Mouse (Mus musculus): ENCODE data around the gene Angptl6.

The Angptl6 gene

DNA sequence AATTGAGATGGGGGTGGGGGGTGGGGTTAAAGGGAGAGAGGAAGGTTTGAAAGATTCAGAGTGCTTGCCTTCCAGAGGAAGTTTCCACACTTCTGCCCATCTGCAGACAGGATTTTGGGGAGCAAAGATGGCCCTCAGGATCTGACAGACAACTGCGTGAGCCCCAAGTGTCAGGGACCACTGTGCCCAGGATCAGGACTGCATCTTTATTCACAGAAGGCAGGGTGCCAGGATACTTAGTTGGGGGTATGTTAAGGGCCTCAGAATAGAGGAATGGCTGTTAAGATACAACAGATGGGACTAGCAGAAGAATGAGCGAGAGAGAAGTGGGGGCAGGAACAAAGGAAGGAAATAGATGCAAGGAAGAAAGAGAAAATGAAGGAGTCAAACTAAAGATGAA, 7.0 kb upstream of the Angptl6 start:
- no peak for DNase-seq (ENCODE audit: low read depth)

DNA sequence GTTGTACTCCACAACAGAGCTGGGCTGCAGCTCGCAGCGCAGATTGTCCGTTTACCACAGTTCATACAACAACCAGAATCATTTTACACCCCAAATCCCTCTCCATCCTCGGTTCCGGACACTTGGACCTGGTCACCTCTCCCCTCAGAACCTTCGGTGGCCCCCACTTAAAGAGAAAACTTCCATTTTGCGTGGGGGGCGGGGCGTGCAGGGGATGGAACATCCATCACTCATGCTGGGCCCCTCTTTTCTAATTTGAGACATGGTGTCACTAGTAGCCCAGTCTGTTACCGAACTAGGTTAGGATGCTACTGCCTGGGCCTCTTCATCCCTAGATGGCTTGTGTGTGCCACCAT, 839 bp downstream of the Angptl6 start:
- DNase-seq (ENCODE audit: low read depth): no peak

DNA sequence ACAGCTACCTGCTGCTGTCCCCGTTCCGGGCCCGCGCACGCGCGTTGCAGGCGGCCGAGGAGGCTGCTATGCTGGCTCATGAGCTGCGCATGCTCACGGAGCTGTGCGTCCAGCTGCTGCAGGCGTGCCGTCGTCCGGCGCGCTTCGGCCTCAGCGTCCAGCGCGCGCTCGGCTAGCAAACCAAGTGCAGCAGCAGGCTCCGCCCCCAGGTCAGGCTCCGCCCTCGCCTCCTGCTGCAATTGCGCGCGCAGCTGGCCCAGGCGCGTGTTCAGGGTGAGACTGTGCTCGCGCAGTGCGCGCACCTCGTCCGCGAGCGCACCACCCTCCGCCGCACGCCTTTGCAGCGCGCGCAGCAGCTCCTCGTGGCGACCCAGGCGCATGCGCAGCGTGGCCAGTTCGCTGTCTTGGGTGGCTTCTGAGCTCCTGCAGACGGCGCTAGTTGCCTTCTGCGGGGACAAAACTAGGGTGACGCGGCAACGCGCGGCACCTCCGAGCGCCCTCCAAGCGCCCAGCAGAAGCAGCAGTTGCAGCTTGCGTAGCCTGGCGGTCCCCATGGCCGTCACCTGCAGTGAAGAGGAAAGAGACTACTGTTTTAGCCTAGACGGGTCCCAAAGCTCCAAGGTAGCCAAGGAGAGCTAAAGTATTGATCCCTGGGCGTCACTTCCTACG, 1.4 kb downstream of the Angptl6 start:
- peak; percentile 99 for DNase-seq (ENCODE audit: low read depth)

DNA sequence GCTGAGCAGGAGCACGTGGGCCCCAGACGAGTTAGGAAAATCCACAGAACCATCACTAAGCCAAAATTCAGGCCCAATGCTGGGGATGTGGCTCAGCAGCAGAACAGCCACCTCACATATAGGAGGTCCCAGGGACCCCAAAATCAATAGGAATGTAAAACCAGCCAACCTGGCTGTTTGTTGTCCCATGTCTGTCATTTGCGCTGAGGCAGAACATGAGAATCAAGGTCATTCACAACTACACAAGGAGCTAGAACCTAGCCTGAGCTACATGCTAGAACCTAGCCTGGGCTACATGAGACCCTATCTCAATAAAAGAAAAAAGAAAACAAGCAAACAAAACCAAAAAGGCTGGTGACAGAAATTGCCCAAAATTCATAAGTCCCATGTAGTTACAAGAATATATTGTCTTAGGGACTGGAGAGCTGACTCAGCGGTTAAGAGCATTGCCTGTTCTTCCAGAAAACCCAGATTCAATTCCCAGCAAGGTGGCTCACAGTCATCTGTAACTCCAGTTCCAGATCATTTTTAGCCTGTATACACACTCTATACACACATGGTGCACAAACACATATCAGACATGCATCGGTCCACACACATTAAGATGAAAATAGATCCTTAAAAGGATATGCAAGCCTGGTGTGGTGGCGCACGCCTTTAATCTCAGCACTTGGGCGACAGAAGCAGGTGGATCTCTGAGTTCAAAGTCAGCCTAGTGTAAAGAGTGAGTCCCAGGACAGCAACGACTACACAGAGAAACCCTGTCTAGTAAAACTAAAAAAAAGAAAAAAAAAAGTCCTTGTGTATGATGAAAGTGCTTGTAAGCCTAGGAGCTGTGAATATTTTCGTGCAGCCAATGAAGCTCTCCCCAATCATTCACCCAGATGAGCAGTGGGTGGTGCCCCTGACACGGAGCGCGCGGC, 2.1 kb downstream of the Angptl6 start:
- DNase-seq (ENCODE audit: low read depth): no peak

DNA sequence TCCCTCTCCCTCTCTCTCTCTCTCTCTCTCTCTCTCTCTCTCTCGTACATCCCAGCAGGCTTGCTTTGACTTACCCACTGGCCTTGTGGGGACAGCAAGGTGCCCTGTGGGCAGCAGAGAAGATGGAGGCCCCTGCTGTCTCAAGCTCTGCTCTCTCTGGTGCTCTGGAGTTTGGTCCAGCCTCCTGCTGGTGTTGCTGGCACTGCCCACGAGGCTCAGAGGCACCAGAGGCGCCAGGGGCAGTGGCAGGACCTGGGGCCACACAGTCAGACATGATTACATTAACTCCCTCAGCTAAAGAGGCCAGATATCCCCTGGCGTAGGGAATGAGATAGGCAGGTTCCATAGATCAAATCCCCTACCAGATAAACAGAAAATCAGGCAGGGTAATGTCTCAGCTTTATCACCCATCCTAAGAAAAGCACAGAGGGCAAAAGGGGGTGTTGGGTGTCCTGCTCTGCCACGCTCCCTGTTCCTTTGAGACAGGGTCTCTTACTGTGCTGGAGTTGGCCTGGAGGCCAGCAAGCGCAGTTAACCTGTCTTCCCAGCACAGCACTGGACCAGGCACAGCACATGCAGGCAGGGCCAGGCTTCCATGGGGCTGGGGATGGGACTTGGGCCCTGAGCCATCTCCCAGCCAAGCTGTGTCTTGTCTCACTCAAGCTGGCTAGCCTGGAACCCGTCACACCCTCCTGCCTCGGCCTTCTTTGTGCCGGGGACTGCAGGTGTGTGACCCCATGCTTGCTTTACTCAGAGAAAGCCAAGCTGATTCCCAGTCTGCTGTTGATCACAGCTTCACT, 3.0 kb downstream of the Angptl6 start:
- DNase-seq (ENCODE audit: low read depth): no peak

DNA sequence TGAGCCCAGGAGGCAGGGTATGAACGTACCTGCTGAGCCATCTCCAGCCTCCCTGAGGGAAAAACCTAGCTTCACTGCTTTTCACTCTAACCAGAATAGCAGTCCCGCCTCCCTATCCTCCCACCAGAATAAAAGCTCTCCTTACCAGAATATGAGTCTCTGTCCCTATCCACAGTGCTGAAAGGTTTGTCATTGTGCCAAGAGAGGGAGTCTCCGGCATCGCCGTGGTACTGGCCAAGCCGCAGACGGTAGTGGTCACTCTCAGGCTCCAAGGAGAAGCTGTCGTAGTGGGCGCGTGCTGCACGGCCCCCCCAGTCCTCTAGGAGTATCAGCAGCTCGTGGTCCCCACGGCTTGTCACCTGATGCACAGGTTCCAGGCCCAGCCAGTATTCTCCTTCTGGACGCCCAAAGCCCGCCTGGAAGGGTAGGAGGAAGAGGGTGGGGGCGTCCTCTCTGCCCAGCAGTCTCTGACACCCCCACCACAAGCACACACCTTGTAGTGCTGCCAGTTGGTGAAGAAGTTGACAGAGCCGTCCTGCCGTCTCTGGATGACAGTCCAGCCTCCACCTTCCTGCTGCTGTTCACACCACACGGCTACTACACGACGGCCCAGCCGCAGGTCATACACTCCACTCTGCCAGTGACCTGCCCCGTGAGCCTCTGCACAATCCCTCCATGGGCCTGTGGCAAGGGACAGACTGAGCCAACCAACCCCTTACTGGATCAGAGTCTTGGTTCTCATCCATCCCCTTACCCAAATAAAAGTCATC, 4.3 kb downstream of the Angptl6 start:
- no peak for DNase-seq (ENCODE audit: low read depth)

DNA sequence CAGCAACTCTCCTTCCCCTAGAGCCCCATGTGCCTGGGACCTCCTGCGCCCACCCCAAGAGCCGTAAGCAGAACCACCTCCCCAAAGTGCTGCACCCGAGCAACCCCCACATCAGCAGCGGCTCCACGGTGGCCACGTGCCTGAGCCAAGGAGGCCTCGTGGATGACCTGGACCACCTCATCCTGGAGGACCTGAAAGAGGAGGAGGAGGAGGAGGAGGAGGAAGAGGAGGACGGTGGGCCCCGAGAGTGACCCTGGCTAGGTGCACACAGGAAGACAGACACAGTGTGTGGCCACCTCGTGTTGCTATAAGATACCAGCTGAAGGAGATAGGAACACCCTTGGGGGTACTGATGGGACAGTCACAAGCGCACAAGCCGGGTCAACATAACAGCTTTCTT, 6.0 kb downstream of the Angptl6 start:
- no peak for DNase-seq (ENCODE audit: low read depth)

DNA sequence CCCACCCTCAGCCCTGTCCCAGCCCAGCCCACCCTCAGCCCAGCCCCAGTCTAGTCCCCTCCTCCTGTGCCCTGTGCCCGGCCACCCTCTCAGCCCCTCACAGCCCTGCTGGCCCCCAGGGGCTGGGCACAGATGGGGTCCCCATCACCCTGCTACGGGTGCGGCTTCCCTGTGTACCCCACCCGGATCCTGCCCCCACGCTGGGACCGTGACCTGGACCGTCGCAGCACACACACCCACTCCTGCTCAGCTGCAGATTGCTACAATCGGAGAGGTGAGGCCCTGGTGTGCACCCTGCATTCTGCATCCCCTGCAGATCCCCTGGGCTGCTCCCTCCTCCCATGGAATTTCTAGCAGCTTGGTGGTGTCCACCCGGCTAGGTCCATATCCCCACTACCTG, 6.5 kb downstream of the Angptl6 start:
- DNase-seq (ENCODE audit: low read depth): no peak

DNA sequence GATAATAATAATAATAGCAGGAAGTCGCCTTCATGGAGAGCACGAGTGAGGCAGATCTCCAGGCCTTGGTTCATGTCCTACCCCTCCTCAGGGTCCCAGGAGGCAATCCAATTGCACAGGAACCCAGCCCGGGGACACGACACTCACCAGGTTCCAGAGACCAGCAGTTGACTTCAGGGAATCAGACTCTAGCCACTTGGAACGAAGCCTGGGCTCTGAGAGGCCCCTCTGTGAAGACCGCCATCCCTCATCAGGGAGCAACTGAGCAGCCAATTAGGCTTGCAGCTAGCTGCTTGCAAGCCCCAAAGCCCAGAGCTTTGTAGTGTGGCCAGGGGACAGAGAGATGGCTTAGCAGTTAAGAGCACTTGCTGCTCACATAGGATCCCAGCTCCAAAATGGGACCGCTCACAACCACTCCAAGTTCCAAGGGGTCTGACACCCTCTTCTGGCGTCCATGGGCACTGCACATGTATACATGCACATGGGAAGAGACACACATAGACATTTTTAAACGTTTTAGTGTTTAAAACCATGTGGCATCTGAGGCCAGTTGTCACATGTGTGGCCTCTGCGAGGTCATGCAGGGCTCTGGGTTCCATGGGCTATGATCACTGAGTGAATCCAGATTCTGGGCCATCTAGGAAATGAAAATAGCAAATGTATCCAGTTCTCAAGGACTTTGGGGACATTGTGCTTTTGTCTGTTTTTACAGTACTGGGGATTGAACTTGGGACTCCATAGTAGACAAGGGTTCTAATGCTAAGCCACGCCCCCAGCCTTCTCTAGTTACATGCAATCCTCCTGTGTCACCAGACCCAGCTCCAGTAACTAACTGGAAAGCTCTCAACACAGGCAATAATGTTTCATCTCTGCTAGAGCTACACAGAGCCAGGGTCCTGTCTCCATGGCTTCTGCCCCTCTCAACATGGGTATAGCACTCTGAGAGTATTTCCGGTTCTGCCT, 9.0 kb downstream of the Angptl6 start:
- no peak for DNase-seq (ENCODE audit: low read depth)

DNA sequence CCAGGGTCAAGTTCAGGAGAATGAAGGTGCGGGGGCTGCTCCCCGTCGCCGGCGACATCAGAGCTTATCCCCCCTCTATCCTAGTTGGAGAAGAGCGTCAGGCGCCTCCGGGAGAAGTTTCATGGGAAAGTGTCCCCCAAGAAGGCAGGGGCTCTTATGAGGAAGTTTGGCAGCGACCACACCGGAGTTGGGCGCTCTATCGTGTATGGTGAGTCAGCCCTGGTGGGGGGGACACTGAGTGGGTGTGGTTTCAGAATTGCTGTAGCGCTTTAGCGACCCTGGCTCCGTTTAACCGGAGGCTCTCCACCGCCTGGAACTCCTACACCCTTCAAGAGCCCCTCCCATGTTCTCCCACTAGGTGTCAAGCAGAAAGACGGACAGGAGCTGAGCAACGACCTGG, 10.3 kb downstream of the Angptl6 start:
- DNase-seq (ENCODE audit: low read depth): no peak

DNA sequence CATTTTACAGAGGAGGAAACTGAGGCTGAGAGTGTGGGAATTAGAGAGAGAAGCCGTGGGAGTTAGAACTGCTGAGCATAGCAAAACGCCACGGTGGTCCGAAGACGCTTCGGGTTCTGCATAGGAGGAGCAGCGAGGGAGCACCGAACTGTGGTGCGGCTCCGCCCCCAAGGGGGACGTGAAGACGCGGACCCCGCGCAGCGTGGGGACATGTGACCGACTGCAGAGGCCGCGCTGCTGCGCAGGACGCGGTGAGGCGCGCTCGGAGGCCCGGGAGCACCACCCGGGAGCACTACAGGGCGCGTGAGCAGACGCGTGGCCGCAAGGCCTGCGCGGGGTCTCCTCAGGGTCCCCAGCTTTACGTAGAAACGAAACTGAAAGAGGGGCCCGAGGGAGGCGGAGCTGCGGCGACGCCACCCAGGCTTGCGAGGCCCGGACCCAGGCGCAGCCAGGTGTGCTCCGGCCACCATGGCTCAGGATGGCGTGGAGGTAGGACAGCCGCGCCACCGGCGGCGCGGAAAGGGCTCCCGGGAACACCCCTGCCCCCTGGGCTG, 11.0 kb downstream of the Angptl6 start, which contains the start of gene A230050P20Rik:
TSS of gene A230050P20Rik (plus strand) at position 195 of the 554 bp plus-strand sequence.
- DNase-seq (ENCODE audit: low read depth): no peak

DNA sequence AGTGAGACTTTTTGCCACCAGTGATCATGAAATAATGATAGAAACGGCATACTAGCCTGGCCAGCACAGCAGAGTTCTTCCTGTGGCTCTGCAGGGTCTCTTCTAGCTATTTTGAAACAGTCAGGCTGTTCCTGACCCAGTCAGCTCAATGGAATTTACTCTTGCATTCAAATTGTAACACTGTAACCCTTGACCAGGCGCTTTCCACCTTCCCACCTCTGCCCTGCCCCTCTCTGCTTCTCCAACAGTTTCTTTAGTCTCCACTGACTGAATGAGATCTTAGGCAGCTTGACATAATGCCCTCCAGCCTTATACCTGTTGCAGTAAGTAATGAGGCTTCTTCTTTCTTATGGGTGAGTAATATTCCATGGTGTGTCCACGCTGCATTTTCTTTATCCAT, 12.6 kb downstream of the Angptl6 start:
- DNase-seq (ENCODE audit: low read depth): no peak

DNA sequence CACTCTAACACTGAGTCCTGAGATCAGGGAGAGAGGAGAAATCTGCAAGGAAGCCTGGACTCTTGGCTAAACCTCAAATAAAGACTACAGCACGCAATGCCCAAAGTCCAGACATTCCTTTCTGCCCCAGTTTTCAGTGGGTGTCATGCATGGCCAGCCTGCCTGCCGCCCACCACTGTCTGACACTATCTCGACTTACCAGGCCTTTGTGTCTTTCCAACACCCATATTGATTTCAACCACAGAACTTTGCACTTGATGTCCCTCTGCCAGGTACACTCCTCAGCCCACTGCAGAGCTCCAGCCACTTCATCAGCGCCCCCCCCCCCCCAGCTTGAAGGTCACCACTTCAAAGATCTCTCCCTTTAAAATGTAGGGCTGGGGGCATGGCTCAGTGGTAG, 17.3 kb downstream of the Angptl6 start:
- no peak for DNase-seq (ENCODE audit: low read depth)

DNA sequence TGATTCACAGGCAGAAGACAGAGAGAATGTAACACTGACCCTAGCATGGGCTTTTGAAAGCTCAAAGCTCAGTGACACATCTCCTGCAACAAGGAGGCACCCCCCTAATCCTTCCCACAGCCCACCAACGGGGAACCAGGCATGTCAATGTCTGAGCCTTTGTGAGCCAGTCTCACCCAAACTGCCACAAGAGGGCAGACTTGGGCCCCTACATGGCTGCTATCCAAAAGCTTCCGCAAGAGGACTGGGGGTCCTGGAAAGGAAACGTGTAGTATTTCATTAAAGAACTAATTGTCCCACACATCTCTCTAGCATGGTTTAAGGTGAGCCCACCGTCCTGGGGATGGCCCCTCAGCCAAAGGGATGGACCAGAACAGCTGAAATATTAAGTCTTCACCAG, 17.7 kb downstream of the Angptl6 start:
- DNase-seq (ENCODE audit: low read depth): peak; percentile 45

DNA sequence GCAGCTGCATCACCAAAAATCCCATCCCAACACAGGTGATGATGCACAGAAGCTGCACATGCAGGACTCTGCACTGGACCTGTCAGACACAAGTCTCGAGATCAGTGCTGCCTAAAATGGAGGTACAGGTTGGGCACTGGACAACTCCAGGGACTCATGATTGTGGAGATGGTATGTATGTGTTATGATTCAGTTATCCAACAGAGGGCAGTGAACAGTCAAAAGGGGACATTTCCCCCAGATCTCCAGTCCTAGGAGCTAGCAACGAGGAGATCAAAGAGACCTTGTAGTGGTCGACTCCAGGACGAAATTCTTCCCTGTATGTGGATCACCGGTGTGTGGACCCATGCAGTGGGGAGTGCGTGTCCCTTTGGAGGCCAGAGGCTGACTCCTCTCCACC, 19.6 kb downstream of the Angptl6 start:
- DNase-seq (ENCODE audit: low read depth): peak; percentile 20

DNA sequence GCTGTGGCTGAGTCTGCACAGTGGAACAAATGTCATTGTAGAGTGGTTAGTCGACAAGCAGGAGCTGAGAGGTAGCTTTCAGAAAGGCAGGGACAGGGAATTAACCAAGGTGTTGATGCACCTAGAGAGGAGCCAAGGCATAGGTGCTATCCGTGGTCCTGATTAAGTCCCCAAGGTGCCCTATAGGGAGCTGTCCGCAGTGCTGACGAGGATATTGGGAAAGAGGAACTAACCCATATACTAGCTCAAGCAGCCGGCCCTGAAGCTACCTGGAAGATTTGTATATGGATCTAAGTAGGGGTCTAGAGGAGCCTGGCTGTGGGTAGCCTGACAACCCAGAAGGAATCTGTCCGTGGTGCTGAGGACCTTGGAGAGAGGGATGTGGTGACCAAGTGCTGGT, 22.4 kb downstream of the Angptl6 start:
- peak; percentile 87 for DNase-seq (ENCODE audit: low read depth)

DNA sequence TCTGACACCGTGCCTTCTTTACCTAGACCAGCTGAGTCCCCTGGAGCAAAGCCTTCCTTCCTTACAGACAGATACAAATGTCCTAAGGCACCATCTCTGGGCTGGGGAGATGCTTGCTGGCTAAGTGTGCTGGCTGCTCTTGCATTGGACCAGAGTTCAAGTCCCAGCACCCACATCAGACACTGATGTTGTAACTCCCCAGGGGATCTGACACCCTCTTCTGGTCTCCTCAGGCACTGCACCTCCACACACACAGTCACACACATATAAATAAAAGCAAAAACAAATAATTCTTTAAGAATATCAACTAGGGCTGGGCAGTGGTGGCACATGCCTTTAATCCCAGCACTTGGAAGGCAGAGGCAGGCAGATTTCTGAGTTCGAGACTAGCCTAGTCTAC, 29.3 kb downstream of the Angptl6 start:
- DNase-seq (ENCODE audit: low read depth): no peak

DNA sequence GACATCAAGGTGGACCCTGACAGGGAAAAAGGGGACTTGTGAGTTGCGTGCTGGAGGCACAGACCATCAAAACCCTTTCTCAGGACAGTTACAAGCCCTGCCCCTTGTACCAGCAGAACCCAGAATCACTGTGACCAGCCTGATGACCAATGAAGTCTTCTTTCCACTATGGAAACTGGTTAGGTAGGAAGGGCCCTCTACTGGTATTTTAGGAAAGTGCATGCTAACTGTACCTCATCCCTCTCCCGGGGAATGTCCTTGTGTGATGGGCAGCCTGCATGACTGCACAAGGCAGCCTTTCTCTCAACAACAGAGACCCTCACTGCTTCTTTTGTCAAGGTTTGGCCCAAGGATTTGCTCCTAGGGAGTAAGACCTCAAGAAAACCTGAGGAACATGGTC, 36.9 kb downstream of the Angptl6 start:
- DNase-seq (ENCODE audit: low read depth): peak; percentile 38

DNA sequence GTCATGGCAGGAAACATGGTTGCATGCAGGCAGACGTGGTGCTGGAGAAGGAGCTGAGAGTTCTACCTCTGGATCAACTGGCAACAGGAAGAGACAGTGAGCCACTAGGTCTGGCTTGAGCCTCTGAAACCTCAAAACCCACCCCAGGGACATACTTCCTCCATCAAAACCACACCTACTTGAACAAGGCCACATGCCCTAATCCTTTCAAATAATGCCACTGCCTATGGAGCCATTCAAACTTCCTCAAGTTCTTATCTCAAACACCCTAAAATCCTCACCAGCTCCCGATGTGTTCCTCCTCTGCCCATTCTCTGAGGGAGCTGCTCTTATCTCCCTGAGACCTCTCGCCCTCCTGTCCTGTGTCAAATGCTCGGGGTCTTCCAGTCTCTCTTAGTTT, 37.3 kb downstream of the Angptl6 start:
- peak; percentile 40 for DNase-seq (ENCODE audit: low read depth)

DNA sequence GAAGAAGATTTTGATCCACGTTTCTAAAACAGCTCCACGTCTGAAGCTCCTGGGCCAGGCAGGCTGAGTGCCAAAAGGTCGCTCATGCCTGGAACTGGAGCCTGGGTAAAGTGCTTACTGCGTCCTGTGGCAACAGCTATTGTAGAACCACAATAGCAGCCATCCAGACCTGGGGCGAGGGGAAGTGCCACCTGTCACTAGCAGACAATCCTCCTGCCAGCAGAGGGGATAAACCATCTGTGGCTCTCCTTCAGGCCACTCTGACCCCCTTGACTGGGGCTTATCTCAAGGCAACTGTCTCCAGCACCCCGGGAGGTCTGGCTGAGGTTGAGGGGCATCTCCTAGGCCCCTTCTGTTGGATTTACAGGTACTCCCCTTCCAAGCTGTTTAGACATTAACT, 40.6 kb downstream of the Angptl6 start:
- DNase-seq (ENCODE audit: low read depth): no peak
